Mouse (Mus musculus): ENCODE data around the gene Ptpn4. TPM values are rescaled to one million over a fixed set of nuclear protein-coding genes. Genes with fewer than 3 reads are reported as not detected.
A peak's percentile ranks its signal among the peaks of the same experiment; 100 is the strongest.

The Ptpn4 gene
- polyA plus RNA-seq, 1 experiment from 2014 or later: 18.3 TPM

DNA sequence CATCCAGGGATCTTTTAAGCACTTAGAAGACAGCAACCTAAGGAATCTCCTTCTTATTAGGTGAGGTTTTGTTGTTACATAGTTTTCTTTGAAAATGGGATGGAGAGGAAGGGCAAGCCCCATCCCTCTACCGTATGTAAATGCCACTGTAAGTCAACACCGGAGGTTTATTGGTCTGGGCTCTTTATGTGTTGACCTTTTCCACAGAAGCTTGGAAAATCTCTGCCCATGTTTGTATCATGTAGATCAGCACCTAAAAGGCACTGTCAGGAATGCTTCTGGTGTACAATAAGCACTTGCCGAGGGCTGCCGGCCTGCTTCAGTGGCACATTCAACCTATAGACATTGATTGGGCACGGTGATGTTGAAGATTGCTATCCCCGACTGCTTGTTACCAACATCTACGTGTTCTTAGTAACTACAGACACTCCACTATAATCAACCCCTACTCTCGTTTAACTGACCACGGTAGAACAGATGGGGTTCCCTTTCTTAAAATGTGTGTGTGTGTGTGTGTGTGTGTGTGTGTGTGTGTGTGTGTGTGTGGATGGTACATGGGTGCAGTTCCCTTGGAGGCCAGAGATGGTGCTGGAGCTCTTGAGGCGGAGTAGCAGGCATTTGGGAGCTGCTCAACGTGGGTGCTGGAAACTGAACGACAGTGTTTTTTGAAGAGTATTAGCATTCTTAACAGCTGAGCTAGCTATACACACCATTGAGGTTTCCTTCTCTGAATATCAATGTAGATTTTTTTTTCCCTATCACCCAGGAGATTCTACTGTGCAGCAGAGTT is 11.9 kb upstream of the Ptpn4 start:
- Histone ChIP-seq H3K36me3 (no peaks in the 10 kb centered on the region), H3K9ac (replicated peaks) (no peak overlapping the region), H3K4me3 (no peak overlapping the region), H3K4me1 (no peaks in the 10 kb centered on the region), H3K27ac (replicated peaks) (no peak overlapping the region), H3K27me3 (no peaks in the 10 kb centered on the region), H3K9me3 (no peaks in the 10 kb centered on the region), H3K4me2 (replicated peaks) (no peak overlapping the region)
- WGBS: 89% methylated on average over 12 of the region's 12 CpGs
- no peak for ATAC-seq (replicated peaks)

DNA sequence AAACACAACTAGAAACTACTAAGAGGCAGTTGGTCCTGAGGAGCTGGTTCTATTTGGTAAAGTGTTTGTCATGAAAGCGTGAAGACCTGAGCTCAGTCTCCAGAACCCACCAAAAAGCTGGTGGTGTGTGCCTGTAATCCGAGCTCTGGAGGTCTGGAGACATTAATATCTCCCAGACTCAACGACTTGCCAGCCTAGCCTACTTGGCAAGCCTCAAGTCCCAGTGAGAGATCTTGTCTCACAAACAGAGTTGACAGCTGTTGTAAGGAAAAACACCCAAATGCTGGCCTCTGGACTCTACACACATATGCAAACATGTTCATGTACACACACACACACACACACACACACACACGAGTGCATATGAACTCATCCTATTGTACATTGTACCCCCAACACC is 7.9 kb upstream of the Ptpn4 start:
- no peak for ATAC-seq (replicated peaks)

DNA sequence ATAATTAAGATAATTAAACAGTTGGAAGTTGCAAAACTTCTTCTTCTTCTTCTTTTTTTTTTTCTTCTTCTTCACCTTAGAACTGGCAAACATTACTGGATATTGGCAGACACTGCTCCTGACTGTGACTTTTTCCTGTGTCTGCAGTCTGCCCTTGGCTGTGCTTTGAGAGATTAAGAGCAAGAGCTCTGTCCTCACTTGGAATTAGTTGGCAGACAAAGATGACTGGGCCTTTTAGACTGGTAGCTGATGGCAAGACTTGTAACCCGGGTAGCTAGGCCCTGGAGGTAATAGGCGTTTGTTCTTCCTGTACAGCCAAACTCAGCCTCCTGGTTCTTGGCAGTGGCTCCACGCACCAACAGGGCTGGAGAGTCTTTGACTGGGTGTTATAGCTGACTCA is 5.7 kb upstream of the Ptpn4 start:
- Histone ChIP-seq H3K27ac (replicated peaks) (no peak overlapping the region), H3K4me3 (no peak overlapping the region), H3K27me3 (no peaks in the 10 kb centered on the region), H3K36me3 (no peaks in the 10 kb centered on the region), H3K4me2 (replicated peaks) (no peak overlapping the region), H3K9me3 (no peaks in the 10 kb centered on the region), H3K4me1 (peaks cover 3% of the 10 kb centered on the region; the same call in 1 of the 2 replicates), H3K9ac (replicated peaks) (no peak overlapping the region)
- WGBS: 81% methylated on average over 3 of the region's 3 CpGs
- no peak for ATAC-seq (replicated peaks)

More for the DNA sequence above, 7.9 kb upstream of the Ptpn4 start:
- Histone ChIP-seq H3K4me1 (no peaks in the 10 kb centered on the region), H3K4me2 (replicated peaks) (no peak overlapping the region), H3K36me3 (no peaks in the 10 kb centered on the region), H3K4me3 (no peak overlapping the region), H3K27ac (replicated peaks) (no peak overlapping the region), H3K9me3 (no peaks in the 10 kb centered on the region), H3K27me3 (no peaks in the 10 kb centered on the region), H3K9ac (replicated peaks) (no peak overlapping the region)
- 77% methylated on average over 4 of the region's 4 CpGs for WGBS

DNA sequence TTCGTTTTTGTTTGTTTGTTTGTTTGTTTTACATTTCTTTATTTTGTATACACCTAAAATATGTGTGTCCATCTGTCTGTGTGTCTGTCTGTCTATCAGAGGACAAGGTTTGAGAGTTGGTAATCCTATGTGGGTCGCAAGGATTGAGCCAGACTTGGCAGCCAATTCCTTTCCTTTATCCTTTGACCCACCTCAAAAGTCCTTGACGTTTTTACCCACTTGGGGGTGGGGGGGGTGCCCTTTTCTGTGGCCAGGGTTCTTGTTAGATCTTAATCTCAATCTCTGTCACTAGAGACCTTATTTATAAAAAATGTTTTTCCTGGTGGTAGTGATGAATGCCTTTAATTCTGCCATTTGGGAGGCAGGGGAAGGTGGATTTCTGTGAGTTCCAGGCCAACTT is 828 bp upstream of the Ptpn4 start:
- WGBS: 49% methylated on average over 3 of the region's 3 CpGs
- no peaks in the 10 kb centered on the region for H3K27me3 ChIP-seq
- no peaks in the 10 kb centered on the region for H3K9me3 ChIP-seq
- H3K9ac ChIP-seq (replicated peaks): no peak overlapping the region
- peaks cover 24% of the 10 kb centered on the region for H3K4me1 ChIP-seq
- peak overlapping the region; percentile 91; the same call in 1 of the 2 replicates for H3K4me3 ChIP-seq
- no peak for ATAC-seq (replicated peaks)
- no peaks in the 10 kb centered on the region for H3K36me3 ChIP-seq
- no peak overlapping the region for H3K27ac ChIP-seq (replicated peaks)
- H3K4me2 ChIP-seq (replicated peaks): peak overlapping the region; percentile 67

DNA sequence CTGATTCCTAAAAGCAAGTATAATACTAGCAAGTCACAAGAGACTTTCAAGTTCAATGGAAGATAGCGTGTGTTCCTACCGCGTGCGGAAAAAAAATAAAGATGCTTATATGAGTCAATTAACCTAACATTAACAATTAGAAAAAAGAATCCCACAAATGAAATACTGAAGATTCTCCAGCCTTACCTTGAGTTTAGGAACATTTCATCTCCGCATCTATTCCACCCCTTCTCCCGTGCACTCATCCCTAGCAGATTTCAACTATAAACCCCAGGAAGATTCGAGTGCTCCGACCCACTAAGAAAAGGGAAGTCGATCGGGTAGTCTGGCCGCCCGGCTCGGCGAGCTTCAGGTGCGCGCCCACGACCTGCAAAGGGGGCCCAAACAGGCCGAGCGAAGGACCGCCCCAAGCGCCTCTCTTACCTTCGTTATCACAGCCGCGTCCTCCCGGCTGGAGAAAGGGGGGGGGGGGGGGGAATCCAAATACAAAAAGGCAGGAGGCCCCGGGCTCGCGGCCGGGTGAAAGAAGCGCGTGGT is 866 bp downstream of the Ptpn4 start:
- WGBS: 0% methylated on average over 30 of the region's 31 CpGs
- Histone ChIP-seq H3K9ac (replicated peaks) (peak overlapping the region; percentile 90), H3K27ac (replicated peaks) (peak overlapping the region; percentile 97), H3K4me2 (replicated peaks) (peak overlapping the region; percentile 67), H3K4me3 (peak overlapping the region; percentile 91), H3K9me3 (no peaks in the 10 kb centered on the region), H3K4me1 (peaks cover 24% of the 10 kb centered on the region), H3K36me3 (no peaks in the 10 kb centered on the region), H3K27me3 (no peaks in the 10 kb centered on the region)
- no peak; the same call in 1 of the 2 replicates for ATAC-seq (replicated peaks)

DNA sequence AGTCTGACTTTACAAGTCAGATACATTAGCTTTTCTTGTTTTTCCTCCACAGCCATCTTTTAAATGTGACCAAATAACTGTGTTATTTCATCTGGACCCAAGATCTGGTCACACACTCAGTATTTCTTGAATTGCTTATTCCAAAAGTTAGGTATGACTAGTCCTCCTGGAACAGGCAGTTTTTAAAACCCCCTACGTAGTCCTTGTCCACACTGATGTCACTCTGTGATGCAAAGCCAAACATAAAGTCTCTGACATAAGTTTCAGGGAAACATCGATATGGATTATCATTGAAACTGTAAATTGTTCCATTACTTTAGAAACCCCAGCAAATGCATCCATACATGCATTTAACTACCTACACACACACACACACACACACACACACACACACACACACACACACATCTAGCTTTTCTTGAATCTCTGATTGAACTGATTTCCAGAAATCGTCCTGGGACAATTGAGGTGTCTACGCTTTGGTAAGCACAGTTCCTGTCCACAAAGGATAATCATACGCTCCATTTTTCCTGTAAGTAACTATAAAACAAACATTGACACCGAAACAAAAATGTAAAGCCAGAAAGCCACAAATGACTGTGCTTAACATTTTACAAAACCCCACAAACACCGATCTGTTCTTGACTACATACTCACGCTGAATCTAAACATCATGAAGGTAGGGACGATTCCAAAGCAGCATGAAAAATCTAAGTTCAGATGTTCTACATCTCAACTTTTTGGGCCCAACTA is 1.5 kb downstream of the Ptpn4 start:
- no peak overlapping the region; the same call in 1 of the 2 replicates for H3K27ac ChIP-seq (replicated peaks)

DNA sequence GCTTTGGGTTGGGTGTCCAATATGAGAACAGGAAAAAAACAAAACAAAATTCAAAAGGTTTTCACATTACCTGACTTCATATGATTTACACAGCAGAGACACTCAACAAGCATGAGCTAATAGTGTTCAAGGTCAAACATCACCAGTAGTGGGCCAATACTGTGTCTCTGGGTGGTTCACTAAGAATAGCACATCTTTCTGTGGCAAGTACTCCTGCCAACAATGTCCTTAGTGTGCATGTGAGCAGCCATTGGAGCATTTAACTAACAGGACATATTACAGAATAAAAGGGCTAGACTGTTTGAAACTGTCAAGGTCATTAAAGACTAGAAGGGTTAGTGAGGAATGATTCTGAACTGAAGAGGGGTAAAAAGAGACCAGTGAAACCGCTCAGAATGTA is 9.3 kb downstream of the Ptpn4 start:
- Histone ChIP-seq H3K4me1 (no peaks in the 10 kb centered on the region), H3K4me3 (no peak overlapping the region), H3K27ac (replicated peaks) (no peak overlapping the region), H3K27me3 (no peaks in the 10 kb centered on the region), H3K36me3 (no peaks in the 10 kb centered on the region), H3K9me3 (no peaks in the 10 kb centered on the region), H3K9ac (replicated peaks) (no peak overlapping the region), H3K4me2 (replicated peaks) (no peak overlapping the region)
- WGBS: 97% methylated on average over 1 of the region's 1 CpGs
- no peak for ATAC-seq (replicated peaks)

More for the DNA sequence above, 1.5 kb downstream of the Ptpn4 start:
- Histone ChIP-seq H3K4me3 (peak overlapping the region; percentile 91), H3K9ac (replicated peaks) (peak overlapping the region; percentile 90), H3K27me3 (no peaks in the 10 kb centered on the region), H3K4me2 (replicated peaks) (peak overlapping the region; percentile 67), H3K36me3 (no peaks in the 10 kb centered on the region), H3K9me3 (no peaks in the 10 kb centered on the region), H3K4me1 (peaks cover 24% of the 10 kb centered on the region)
- WGBS: 6% methylated on average over 9 of the region's 9 CpGs
- no peak for ATAC-seq (replicated peaks)

DNA sequence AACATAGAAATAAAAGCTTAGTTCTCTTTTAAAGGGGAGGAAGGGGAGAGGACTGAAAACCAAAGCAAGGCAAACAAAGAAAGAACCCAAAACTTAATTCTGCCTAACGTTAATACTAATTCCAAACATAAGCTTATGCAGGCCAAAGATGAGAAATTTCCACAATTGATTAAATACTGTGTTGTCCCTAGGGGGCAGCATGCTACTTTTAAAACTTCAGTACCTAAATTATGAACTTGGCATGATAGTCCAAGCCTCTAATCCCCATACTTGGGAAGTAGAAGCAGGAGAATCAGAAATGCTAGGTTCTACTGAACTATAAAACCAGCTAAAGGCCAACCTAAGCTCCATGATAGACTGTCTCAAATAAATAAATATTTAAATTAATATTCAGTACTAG is 18.7 kb downstream of the Ptpn4 start:
- 65% methylated on average over 1 of the region's 1 CpGs for WGBS
- no peak overlapping the region for H3K4me2 ChIP-seq (replicated peaks)

DNA sequence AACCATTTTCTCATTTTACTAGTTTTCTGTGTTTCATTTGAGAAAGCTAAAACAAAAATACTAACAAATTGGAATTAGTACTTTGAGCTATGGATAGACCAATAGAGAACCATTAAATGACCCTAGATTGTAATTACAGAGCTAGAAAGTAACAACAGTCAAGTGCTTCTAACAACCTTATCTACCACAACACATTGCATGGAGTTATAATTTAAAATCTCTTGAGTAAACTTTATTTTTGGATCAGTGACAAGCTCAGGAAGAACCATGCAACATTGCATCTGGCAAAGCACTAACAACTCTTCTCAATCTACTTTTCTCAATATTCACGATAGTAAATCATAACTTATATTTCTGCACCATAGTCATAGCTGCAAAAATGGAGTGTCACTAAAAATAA is 29.7 kb downstream of the Ptpn4 start:
- Histone ChIP-seq H3K27ac (replicated peaks) (no peak overlapping the region), H3K4me2 (replicated peaks) (no peak overlapping the region), H3K9me3 (no peaks in the 10 kb centered on the region), H3K36me3 (no peaks in the 10 kb centered on the region), H3K4me3 (no peak overlapping the region), H3K4me1 (no peaks in the 10 kb centered on the region), H3K9ac (replicated peaks) (no peak overlapping the region), H3K27me3 (no peaks in the 10 kb centered on the region)
- ATAC-seq (replicated peaks): no peak
- WGBS: 87% methylated on average over 1 of the region's 1 CpGs

More for the DNA sequence above, 18.7 kb downstream of the Ptpn4 start:
- no peaks in the 10 kb centered on the region for H3K36me3 ChIP-seq
- H3K9ac ChIP-seq (replicated peaks): no peak overlapping the region
- no peak overlapping the region for H3K4me3 ChIP-seq
- H3K27me3 ChIP-seq: no peaks in the 10 kb centered on the region
- H3K4me1 ChIP-seq: no peaks in the 10 kb centered on the region
- no peak for ATAC-seq (replicated peaks)
- no peak overlapping the region for H3K27ac ChIP-seq (replicated peaks)
- H3K9me3 ChIP-seq: no peaks in the 10 kb centered on the region

DNA sequence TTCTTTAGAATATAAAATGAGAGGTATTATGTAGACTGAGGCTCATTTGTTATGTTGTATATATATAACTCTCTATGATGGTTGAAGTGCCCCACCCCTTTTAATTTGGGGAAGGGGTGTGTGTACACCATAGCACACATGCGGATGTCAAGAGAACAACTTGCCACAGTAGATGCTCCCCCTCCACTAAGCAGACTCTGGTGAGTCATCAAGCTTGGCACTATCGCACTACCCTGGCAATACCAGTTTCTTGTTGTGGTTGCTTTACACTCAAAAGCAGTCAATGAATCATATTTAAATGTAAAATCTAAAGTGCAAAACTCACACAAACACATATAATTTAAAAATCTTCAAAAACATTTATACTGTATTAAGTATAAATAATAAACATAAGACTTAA is 31.4 kb downstream of the Ptpn4 start:
- H3K9me3 ChIP-seq: no peaks in the 10 kb centered on the region
- 79% methylated on average over 2 of the region's 2 CpGs for WGBS
- no peak for ATAC-seq (replicated peaks)
- H3K36me3 ChIP-seq: no peaks in the 10 kb centered on the region
- H3K27ac ChIP-seq (replicated peaks): no peak overlapping the region
- H3K4me3 ChIP-seq: no peak overlapping the region
- no peak overlapping the region for H3K4me2 ChIP-seq (replicated peaks)
- H3K9ac ChIP-seq (replicated peaks): no peak overlapping the region
- H3K27me3 ChIP-seq: no peaks in the 10 kb centered on the region
- no peaks in the 10 kb centered on the region for H3K4me1 ChIP-seq

DNA sequence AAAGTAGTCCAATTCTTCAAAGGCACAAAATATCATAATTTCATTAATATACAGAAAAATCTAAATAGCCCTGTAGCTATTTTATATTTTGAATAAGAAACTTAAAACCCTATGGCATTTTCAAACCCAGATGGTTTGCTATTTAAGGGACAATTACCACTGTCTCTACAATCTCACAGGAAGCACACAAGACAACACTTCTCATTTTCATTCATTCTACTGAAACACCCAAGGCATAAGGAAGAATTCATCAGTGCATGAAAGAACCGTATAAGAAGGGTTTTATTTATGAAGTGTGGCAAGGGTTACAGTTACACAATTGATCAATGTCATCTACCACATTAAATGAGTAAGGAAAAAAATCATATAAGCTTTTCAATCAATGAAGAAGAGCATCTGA is 32.8 kb downstream of the Ptpn4 start:
- no peak for ATAC-seq (replicated peaks)
- no peak overlapping the region for H3K9ac ChIP-seq (replicated peaks)
- no peak overlapping the region for H3K4me2 ChIP-seq (replicated peaks)
- H3K4me3 ChIP-seq: no peak overlapping the region
- WGBS: 57% methylated on average over 1 of the region's 1 CpGs
- H3K4me1 ChIP-seq: no peaks in the 10 kb centered on the region
- no peaks in the 10 kb centered on the region for H3K36me3 ChIP-seq
- H3K27me3 ChIP-seq: no peaks in the 10 kb centered on the region
- no peaks in the 10 kb centered on the region for H3K9me3 ChIP-seq
- H3K27ac ChIP-seq (replicated peaks): no peak overlapping the region

DNA sequence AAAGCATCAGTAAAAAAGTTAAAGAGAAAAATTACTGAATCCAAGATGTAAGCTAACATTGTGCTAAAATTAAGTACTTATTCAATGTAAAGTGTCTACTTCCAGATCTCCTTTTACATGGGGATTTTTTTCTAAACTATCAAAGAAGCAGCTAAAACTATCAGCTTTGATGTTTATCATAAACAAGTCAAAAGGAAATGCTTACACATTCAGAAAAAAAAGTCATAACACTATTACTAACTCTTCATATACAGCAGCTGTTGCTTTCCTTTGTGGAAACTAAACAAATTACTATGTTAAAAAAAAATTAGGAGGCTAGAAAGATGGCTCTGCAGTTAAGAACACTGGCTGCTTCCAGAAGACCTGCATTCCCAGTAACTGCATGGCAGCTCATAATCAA is 42.2 kb downstream of the Ptpn4 start:
- Histone ChIP-seq H3K36me3 (no peaks in the 10 kb centered on the region), H3K9me3 (no peaks in the 10 kb centered on the region), H3K4me3 (no peak overlapping the region), H3K4me2 (replicated peaks) (no peak overlapping the region), H3K9ac (replicated peaks) (no peak overlapping the region), H3K27ac (replicated peaks) (no peak overlapping the region), H3K4me1 (no peaks in the 10 kb centered on the region), H3K27me3 (no peaks in the 10 kb centered on the region)
- no peak for ATAC-seq (replicated peaks)
